Mouse (Mus musculus): ENCODE data around the gene Msmo1.

- TF ChIP-seq CTCF (IDR thresholded peaks at IDR 0.05; ENCODE audit: insufficient read depth, low read depth, low read length) = no peak
- TF ChIP-seq POLR2A (IDR thresholded peaks at IDR 0.05; ENCODE audit: insufficient read depth, low read depth, low read length) = no peak
Measured at GRCm38 (mm10) chr8:64738916-64739315, 5.3 kb upstream of the Msmo1 start.
